Mouse (Mus musculus): ENCODE measurements at regions not wholly inside any gene's neighbourhood (a gene's known extent, or its start where the extent isn't known, plus 50 kb on each side); places are given as distances from the start of the nearest gene placed in this dataset.
A peak's percentile ranks its signal among the peaks of the same experiment; 100 is the strongest.

GRCm38 (mm10) chr16:76438093-76438883 lies 64.7 kb upstream of the Nrip1 start:
- no peak for DNase-seq

- DNase-seq = no peak
Observed at GRCm38 (mm10) chr16:76436290-76436689, 62.7 kb upstream of the Nrip1 start.

- no peak for DNase-seq
Observed at GRCm38 (mm10) chr16:76433076-76433825, 59.6 kb upstream of the Nrip1 start.

GRCm38 (mm10) chr16:76432304-76432703 lies 58.7 kb upstream of the Nrip1 start:
- DNase-seq = peak; percentile 66

GRCm38 (mm10) chr16:76429156-76429555 lies 55.5 kb upstream of the Nrip1 start:
- no peak for DNase-seq

GRCm38 (mm10) chr16:76423964-76424363 lies 50.3 kb upstream of the Nrip1 start:
- DNase-seq = no peak

Measured in cerebellum, adult 11-12 months (tissue).